Mouse (Mus musculus) telencephalon, adult 2 months (tissue): ENCODE measurements around the gene Nol3.
"Not testable (repeated sequence)": the region's sequence is repeated elsewhere in the genome, so short reads cannot be mapped to it uniquely, and the experiment has no call there.

Experiments
- DNase-seq: peaks from one replicate; pipeline ENCODE4 v3.0.0-alpha.2; 2011; ENCODE audit warnings: low read depth, low spot score

Gene Nol3

GRCm38 (mm10) chr8:105275840-105276239, at the start of gene Nol3:
TSS of gene Nol3 (plus strand) at chr8:105276140.
- DNase-seq, result no peak

- DNase-seq, result no peak
Observed at GRCm38 (mm10) chr8:105231503-105232320, 44.2 kb upstream of the Nol3 start.

- DNase-seq, result not testable (repeated sequence)
Observed at GRCm38 (mm10) chr8:105232321-105232693, 43.6 kb upstream of the Nol3 start.

GRCm38 (mm10) chr8:105233126-105233935, 42.6 kb upstream of the Nol3 start:
- DNase-seq, result no peak

GRCm38 (mm10) chr8:105235206-105235605, 40.7 kb upstream of the Nol3 start:
- no peak for DNase-seq

- DNase-seq, result no peak
Observed at GRCm38 (mm10) chr8:105237442-105238142, 38.3 kb upstream of the Nol3 start.

GRCm38 (mm10) chr8:105241016-105241415, 34.9 kb upstream of the Nol3 start:
- DNase-seq, result no peak

GRCm38 (mm10) chr8:105251954-105252353, 24.0 kb upstream of the Nol3 start:
- DNase-seq, result no peak

GRCm38 (mm10) chr8:105252680-105253537, 23.0 kb upstream of the Nol3 start:
- DNase-seq, result no peak

GRCm38 (mm10) chr8:105253766-105254151, 22.2 kb upstream of the Nol3 start:
- no peak for DNase-seq

GRCm38 (mm10) chr8:105254152-105254965, 21.6 kb upstream of the Nol3 start:
- DNase-seq, result peak; percentile 73

- DNase-seq, result no peak
Observed at GRCm38 (mm10) chr8:105254966-105255350, 21.0 kb upstream of the Nol3 start, which contains the start of gene B3gnt9. TSS of gene B3gnt9 (minus strand) at chr8:105255153.

GRCm38 (mm10) chr8:105257318-105258114, 18.4 kb upstream of the Nol3 start:
- no peak for DNase-seq

- no peak for DNase-seq
Observed at GRCm38 (mm10) chr8:105258911-105259720, 16.8 kb upstream of the Nol3 start.

- no peak for DNase-seq
Observed at GRCm38 (mm10) chr8:105259721-105260320, 16.1 kb upstream of the Nol3 start.

- no peak for DNase-seq
Observed at GRCm38 (mm10) chr8:105260371-105261099, 15.4 kb upstream of the Nol3 start.

GRCm38 (mm10) chr8:105261326-105261980, 14.5 kb upstream of the Nol3 start:
- DNase-seq, result no peak
